Mouse (Mus musculus) ES-Bruce4 (cell line): ENCODE results near the gene Ovca2.

ENCODE experiments used
- CTCF ChIP-seq: IDR thresholded peaks from one replicate; pipeline ENCODE4 v1.8.1; 2011; ENCODE audit warnings: low read depth, low read length
- EP300 ChIP-seq: IDR thresholded peaks from 2 replicates; pipeline ENCODE4 v1.6.1; 2011; ENCODE audit warnings: low read depth, low read length; ENCODE audit not compliant: insufficient read depth
- POLR2A ChIP-seq: IDR thresholded peaks from one replicate; pipeline ENCODE4 v1.8.1; 2011; ENCODE audit warnings: low read length; ENCODE audit not compliant: insufficient read depth

GRCm38 (mm10) chr11:75206347-75206746, 27.7 kb upstream of the Ovca2 start:
- TF ChIP-seq POLR2A: no peak
- no peak for TF ChIP-seq CTCF
- TF ChIP-seq EP300: no peak
